Mouse (Mus musculus) lung, adult 2 months (tissue): ENCODE measurements around the gene Kifc3. TPM values are rescaled to one million over a fixed set of nuclear protein-coding genes. Genes with fewer than 3 reads are reported as not detected.

ENCODE experiments used
- DNase-seq: peaks from one replicate; pipeline ENCODE4 v3.0.0; 2022
- H3K4me1 ChIP-seq: fragments of 200-500 bp; 2 replicates; pipeline ENCODE4 v1.6.1; 2011; ENCODE audit warnings: low read length; ENCODE audit not compliant: control insufficient read depth, insufficient read depth
- H3K4me3 ChIP-seq: fragments of 200-500 bp; replicated peaks from 2 replicates; pipeline ENCODE3; 2011; ENCODE audit warnings: low read depth, mild to moderate bottlenecking, control low read depth, low read length; ENCODE audit errors: extremely low read depth
- CTCF ChIP-seq: fragments of 200-500 bp; IDR thresholded peaks from 2 replicates; pipeline ENCODE4 v1.5.1; 2011; ENCODE audit warnings: mild to moderate bottlenecking, low read length, control low read depth; ENCODE audit not compliant: insufficient read depth
- POLR2A ChIP-seq: fragments of 200-500 bp; IDR thresholded peaks from 2 replicates; pipeline ENCODE4 v1.6.1; 2011; ENCODE audit warnings: low read depth, mild to moderate bottlenecking, control low read depth, low read length, borderline replicate concordance; ENCODE audit errors: extremely low read depth
- WGBS: fragments of 180-500 bp; shearing (Covaris S2); methylation state at CpG from one replicate; pipeline ENCODE4 v1.1.7; 2018; 5-methylcytosine and 5-hydroxymethylcytosine counted together
- polyA plus RNA-seq: library from polyadenylated mRNA; depleted of rRNA; stranded (reverse); fragments of >200 nt; gene quantifications from 2 replicates; pipeline ENCODE4 v1.2.3, GENCODE M21; 2012

The Kifc3 gene
- polyA plus RNA-seq, 1 experiment = 93.2 TPM

GRCm38 (mm10) chr8:95162785-95163184 lies 39.8 kb downstream of the Kifc3 start:
- 71% methylated on average over 6 of the region's 6 CpGs for WGBS
- TF ChIP-seq CTCF = no peak
- no peak for TF ChIP-seq POLR2A
- Histone ChIP-seq H3K4me3 (no peak overlapping the region), H3K4me1 (no peaks in the 10 kb centered on the region; the same call in 1 of the 2 replicates)
- no peak for DNase-seq

GRCm38 (mm10) chr8:95159344-95159743 lies 43.3 kb downstream of the Kifc3 start:
- 72% methylated on average over 3 of the region's 3 CpGs for WGBS
- no peak for DNase-seq
- Histone ChIP-seq H3K4me3 (no peak overlapping the region), H3K4me1 (no peaks in the 10 kb centered on the region)
- TF ChIP-seq CTCF (no peak), POLR2A (no peak)

GRCm38 (mm10) chr8:95158654-95159053 lies 44.0 kb downstream of the Kifc3 start:
- WGBS = 74% methylated on average over 8 of the region's 8 CpGs
- DNase-seq = no peak
- no peak for TF ChIP-seq CTCF
- no peak for TF ChIP-seq POLR2A

GRCm38 (mm10) chr8:95157145-95157544 lies 45.5 kb downstream of the Kifc3 start:
- 70% methylated on average over 3 of the region's 3 CpGs for WGBS
- TF ChIP-seq POLR2A (no peak), CTCF (no peak)
- DNase-seq = no peak
- H3K4me3 ChIP-seq = no peak overlapping the region
- H3K4me1 ChIP-seq = no peaks in the 10 kb centered on the region

More at GRCm38 (mm10) chr8:95158654-95159053, 44.0 kb downstream of the Kifc3 start:
- Histone ChIP-seq H3K4me1 (no peaks in the 10 kb centered on the region), H3K4me3 (no peak overlapping the region)

GRCm38 (mm10) chr8:95156108-95156507 lies 46.5 kb downstream of the Kifc3 start:
- H3K4me1 ChIP-seq = no peaks in the 10 kb centered on the region
- no peak for DNase-seq
- 73% methylated on average over 6 of the region's 6 CpGs for WGBS
- TF ChIP-seq CTCF (no peak), POLR2A (no peak)
- no peak overlapping the region for H3K4me3 ChIP-seq

- Histone ChIP-seq H3K4me3 (no peak overlapping the region), H3K4me1 (no peaks in the 10 kb centered on the region)
- WGBS = 88% methylated on average over 5 of the region's 5 CpGs
- DNase-seq = no peak
- no peak for TF ChIP-seq POLR2A
- no peak for TF ChIP-seq CTCF
Observed at GRCm38 (mm10) chr8:95155361-95155760, 47.3 kb downstream of the Kifc3 start.

GRCm38 (mm10) chr8:95154654-95155053 lies 48.0 kb downstream of the Kifc3 start:
- DNase-seq = no peak
- TF ChIP-seq CTCF (no peak), POLR2A (no peak)
- H3K4me3 ChIP-seq = no peak overlapping the region
- H3K4me1 ChIP-seq = no peaks in the 10 kb centered on the region
- 47% methylated on average over 6 of the region's 6 CpGs for WGBS

GRCm38 (mm10) chr8:95154056-95154455 lies 48.6 kb downstream of the Kifc3 start:
- no peak for TF ChIP-seq CTCF
- no peak for TF ChIP-seq POLR2A
- no peak overlapping the region for H3K4me3 ChIP-seq
- DNase-seq = no peak
- WGBS = 90% methylated on average over 4 of the region's 4 CpGs
- no peaks in the 10 kb centered on the region for H3K4me1 ChIP-seq

GRCm38 (mm10) chr8:95150608-95151007 lies 52.0 kb downstream of the Kifc3 start:
- H3K4me1 ChIP-seq = no peaks in the 10 kb centered on the region
- TF ChIP-seq POLR2A (no peak), CTCF (no peak)
- no peak overlapping the region for H3K4me3 ChIP-seq
- no peak for DNase-seq
- WGBS = 83% methylated on average over 3 of the region's 3 CpGs

- no peak overlapping the region for H3K4me3 ChIP-seq
- no peaks in the 10 kb centered on the region; the same call in 1 of the 2 replicates for H3K4me1 ChIP-seq
- TF ChIP-seq POLR2A (no peak), CTCF (no peak)
- WGBS = 51% methylated on average over 10 of the region's 10 CpGs
- no peak for DNase-seq
Observed at GRCm38 (mm10) chr8:95149426-95149825, 53.2 kb downstream of the Kifc3 start.

- DNase-seq = no peak
- TF ChIP-seq CTCF = no peak
- TF ChIP-seq POLR2A = no peak
- Histone ChIP-seq H3K4me3 (no peak overlapping the region), H3K4me1 (peaks cover 9% of the 10 kb centered on the region)
- WGBS = 88% methylated on average over 5 of the region's 5 CpGs
Observed at GRCm38 (mm10) chr8:95146846-95147245, 55.8 kb downstream of the Kifc3 start.
